18 mouse cellular contexts compared by ENCODE assay signal in the genomic region with DNA sequence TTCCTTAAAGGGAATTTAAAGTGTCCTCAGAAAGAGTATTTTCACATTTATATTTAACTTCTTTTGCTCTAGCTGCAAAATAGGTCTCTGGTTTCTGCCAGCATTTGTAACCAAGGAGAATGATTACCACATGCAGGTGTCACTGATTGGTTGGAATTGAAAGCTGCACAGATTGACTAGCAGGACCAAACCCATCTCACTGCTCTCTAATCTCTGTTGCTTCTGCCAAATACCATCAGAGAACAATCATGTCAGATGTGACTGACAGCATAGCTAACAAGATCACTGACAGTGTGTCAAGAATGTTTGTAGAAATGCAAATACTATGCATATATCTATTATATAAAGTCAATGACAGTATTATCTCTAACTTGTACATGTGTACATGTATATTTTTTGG.
"Had no signal": no experiment of that assay in that cellular context is flagged by ENCODE, and none has a peak within 500 bp of the region (broad histone marks: within the 10 kb centered on the region; RNA-seq: fewer than 3 reads in every experiment).

No protein-coding gene starts in this region.

- H3K4me3 ChIP-seq: limb, embryonic 12.5 days; liver, embryonic 13.5 days; lung, embryonic 15.5 days; midbrain, embryonic 15.5 days; neural tube, embryonic 13.5 days; stomach, embryonic 15.5 days had no signal

- H3K36me3 ChIP-seq: limb, embryonic 12.5 days; liver, embryonic 13.5 days; lung, embryonic 15.5 days; midbrain, embryonic 15.5 days; neural tube, embryonic 13.5 days; stomach, embryonic 15.5 days had no signal

- H3K9me3 ChIP-seq: limb, embryonic 12.5 days; liver, embryonic 13.5 days; lung, embryonic 15.5 days; midbrain, embryonic 15.5 days; neural tube, embryonic 13.5 days; stomach, embryonic 15.5 days had no signal

- H3K4me1 ChIP-seq: limb, embryonic 12.5 days; liver, embryonic 13.5 days; lung, embryonic 15.5 days; midbrain, embryonic 15.5 days; neural tube, embryonic 13.5 days; stomach, embryonic 15.5 days had no signal

- H3K27me3 ChIP-seq: limb, embryonic 12.5 days; liver, embryonic 13.5 days; lung, embryonic 15.5 days; midbrain, embryonic 15.5 days; neural tube, embryonic 13.5 days; stomach, embryonic 15.5 days had no signal

- H3K9ac ChIP-seq: limb, embryonic 12.5 days; liver, embryonic 13.5 days; liver, postnatal 0 days; lung, embryonic 15.5 days; midbrain, embryonic 15.5 days; neural tube, embryonic 13.5 days; stomach, embryonic 15.5 days had no signal

- DNase-seq: kidney, adult 18-20 months; kidney, postnatal 10 days; kidney, postnatal 4 days; liver; liver, embryonic 13.5 days; liver, postnatal 0 days; lung, postnatal 14 days; retina, postnatal 1 day; right cerebral cortex, postnatal 4 days; spleen, adult 18-20 months; thymus, adult 2 months; thymus, postnatal 25 days had no signal

- H3K4me2 ChIP-seq: limb, embryonic 12.5 days; liver, embryonic 13.5 days; lung, embryonic 15.5 days; midbrain, embryonic 15.5 days; neural tube, embryonic 13.5 days; stomach, embryonic 15.5 days had no signal

- H3K27ac ChIP-seq: limb, embryonic 12.5 days; liver, embryonic 13.5 days; lung, embryonic 15.5 days; macrophage; midbrain, embryonic 15.5 days; neural tube, embryonic 13.5 days; stomach, embryonic 15.5 days had no signal

- ATAC-seq: liver, postnatal 0 days; midbrain, embryonic 15.5 days had no signal
